Mouse (Mus musculus): Measurements from ENCODE around the gene Ubxn1. TPM values are rescaled to one million over a fixed set of nuclear protein-coding genes. Genes with fewer than 3 reads are reported as not detected.

Ubxn1 gene
- 63.3 and 71.1 TPM in 2 replicates for polyA plus RNA-seq (2012; rRNA removed)

GRCm38 (mm10) chr19:8871267-8872186 is at the start of gene Ubxn1:
Ubxn1 (plus strand) TSS chr19:8871496.

GRCm38 (mm10) chr19:8829660-8830059 is 41.6 kb upstream of the Ubxn1 start, which contains the start of gene AC129217.1:
AC129217.1 (plus strand) TSS chr19:8829773.

GRCm38 (mm10) chr19:8837251-8837791 is 34.0 kb upstream of the Ubxn1 start, which contains the start of gene Bscl2:
Bscl2 (plus strand) TSS chr19:8837467.

GRCm38 (mm10) chr19:8839103-8839907 is 32.0 kb upstream of the Ubxn1 start, which contains the start of gene Gng3:
Gng3 (minus strand) TSS chr19:8839194.

DNA sequence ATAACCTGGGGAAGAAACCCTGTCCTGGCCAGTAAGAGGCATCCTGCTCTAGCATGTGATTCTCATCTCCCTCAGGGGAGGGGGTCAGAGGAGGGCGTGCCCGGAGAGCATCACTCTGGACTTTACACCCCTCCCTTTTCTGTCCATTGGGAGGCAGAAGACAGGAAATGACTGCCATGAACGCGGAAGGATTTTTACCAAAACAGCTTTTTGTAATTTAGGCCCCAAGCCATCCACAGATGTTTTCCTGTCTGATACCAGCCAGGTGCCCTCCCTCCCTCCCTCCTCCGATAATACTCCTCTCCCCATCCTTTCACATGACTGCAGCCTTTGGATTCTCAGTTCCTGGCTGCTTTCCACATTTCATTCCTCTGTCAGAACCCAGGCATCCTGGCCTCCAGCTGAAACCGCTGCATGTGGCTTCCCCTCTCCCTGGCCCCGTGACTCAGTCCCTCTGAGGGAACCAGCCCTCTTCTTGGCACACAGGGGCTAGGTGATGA is 20.8 kb upstream of the Ubxn1 start, which contains the start of gene Lrrn4cl:
Gene Lrrn4cl, plus strand, starts transcription at position 367 of the 500 bp plus-strand sequence.

GRCm38 (mm10) chr19:8880311-8881033 is 9.2 kb downstream of the Ubxn1 start, which contains the start of gene Uqcc3:
Uqcc3 (minus strand) TSS chr19:8880923.

DNA sequence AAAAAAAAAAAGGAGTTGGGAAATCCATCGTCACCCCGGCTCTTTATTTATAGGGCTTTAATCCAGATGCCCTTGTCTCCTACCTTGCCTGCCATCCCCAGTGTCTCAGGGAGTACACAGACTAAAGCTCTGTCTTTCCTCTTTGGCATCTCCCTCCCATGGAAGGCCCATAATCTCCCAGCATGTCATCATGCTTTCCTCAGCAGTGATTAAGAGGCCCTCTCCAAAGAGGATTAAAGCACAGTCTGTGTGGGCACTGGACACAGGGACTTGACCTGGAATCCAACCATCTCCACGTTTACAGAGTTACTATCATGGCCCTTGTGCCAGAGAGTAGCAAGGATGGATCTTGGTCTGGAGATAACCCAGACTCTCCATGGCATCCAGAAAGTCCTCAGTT is 12.3 kb downstream of the Ubxn1 start, which contains the start of the genes Lbhd1 and Gm49403:
Gene Lbhd1, plus strand, starts transcription at position 117 of the 400 bp plus-strand sequence.
Gene Gm49403, plus strand, starts transcription at position 315 of the 400 bp plus-strand sequence.

DNA sequence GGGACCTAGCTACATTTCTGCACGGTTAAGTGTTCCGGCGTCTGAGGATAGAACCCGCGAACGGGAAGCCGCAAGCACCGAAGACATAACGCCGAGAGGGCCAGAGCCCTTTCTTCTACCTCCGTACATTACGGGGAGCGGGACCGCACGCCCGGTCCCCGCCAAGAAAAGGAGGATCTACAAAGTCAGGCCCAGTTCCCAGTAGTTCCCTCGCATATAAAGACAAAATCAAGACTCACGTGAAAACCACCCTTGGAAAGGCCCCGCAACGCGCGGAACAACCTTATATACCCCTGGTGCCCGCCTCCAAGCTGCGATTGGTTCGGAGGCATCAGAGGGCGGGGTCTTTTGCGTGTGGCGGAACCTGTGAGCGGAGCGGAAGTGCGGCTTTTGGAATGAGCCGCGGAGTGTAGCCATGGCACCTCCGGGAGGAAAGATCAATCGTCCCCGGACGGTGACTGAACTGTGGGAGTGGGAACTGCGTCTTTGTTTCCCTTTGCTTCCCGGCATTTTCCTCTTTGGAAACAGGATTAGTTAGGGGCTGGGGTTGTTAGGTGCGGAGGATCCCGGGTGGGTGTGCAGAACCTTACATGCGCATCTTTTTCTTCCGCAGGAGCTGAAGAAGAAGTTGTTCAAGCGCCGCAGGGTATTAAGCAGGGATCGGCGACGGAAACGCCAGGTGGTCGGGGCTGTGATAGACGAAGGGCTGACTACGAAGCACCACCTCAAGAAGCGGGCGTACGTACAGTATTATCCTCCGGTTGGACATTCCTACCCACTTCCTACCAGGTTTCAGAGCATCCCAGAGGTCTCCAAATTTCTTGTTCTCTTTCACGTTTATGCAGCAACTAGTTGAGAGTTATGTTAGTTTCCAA is 17.5 kb downstream of the Ubxn1 start, which contains the start of the genes 1810009A15Rik and Gm49416:
Gene 1810009A15Rik, plus strand, starts transcription at position 343 of the 875 bp plus-strand sequence.
Gene Gm49416, plus strand, starts transcription at position 416 of the 875 bp plus-strand sequence.

GRCm38 (mm10) chr19:8892829-8893766 is 21.8 kb downstream of the Ubxn1 start, which contains the start of gene Ints5:
Ints5 (plus strand) TSS chr19:8893005.

GRCm38 (mm10) chr19:8897865-8898495 is 26.7 kb downstream of the Ubxn1 start, which contains the start of gene Ganab:
Ganab (plus strand) TSS chr19:8898071.

GRCm38 (mm10) chr19:8920073-8920736 is 48.9 kb downstream of the Ubxn1 start, which contains the start of gene B3gat3:
B3gat3 (plus strand) TSS chr19:8920374.

Other genes starting within 250 kb of the Ubxn1 start
- under 0.01 and 0.02 TPM in 2 replicates for gene Chrm1, start 207.7 kb upstream of the Ubxn1 start, polyA plus RNA-seq (2012; rRNA removed)
- gene Slc3a2, start 148.1 kb upstream of the Ubxn1 start, polyA plus RNA-seq (2012; rRNA removed): 69.0 and 73.7 TPM in 2 replicates
- gene Wdr74, start 135.7 kb upstream of the Ubxn1 start, polyA plus RNA-seq (2012; rRNA removed): 23.6 and 26.8 TPM in 2 replicates
- gene 1700092M07Rik, start 130.8 kb upstream of the Ubxn1 start, polyA plus RNA-seq (2012; rRNA removed): 0.14 and 0.22 TPM in 2 replicates
- gene Stx5a, start 130.1 kb upstream of the Ubxn1 start, polyA plus RNA-seq (2012; rRNA removed): 42.5 and 43.8 TPM in 2 replicates
- gene Nxf1, start 114.4 kb upstream of the Ubxn1 start, polyA plus RNA-seq (2012; rRNA removed): 66.5 and 71.8 TPM in 2 replicates
- 50.0 and 53.2 TPM in 2 replicates for gene Tmem223, start 100.5 kb upstream of the Ubxn1 start, polyA plus RNA-seq (2012; rRNA removed)
- 55.2 and 62.8 TPM in 2 replicates for gene Tmem179b, start 97.0 kb upstream of the Ubxn1 start, polyA plus RNA-seq (2012; rRNA removed)
- 6.0 and 6.1 TPM in 2 replicates for gene Taf6l, start 85.1 kb upstream of the Ubxn1 start, polyA plus RNA-seq (2012; rRNA removed)
- gene Polr2g, start 72.9 kb upstream of the Ubxn1 start, polyA plus RNA-seq (2012; rRNA removed): 50.2 and 51.9 TPM in 2 replicates
- 0.63 and 0.78 TPM in 2 replicates for gene Zbtb3, start 68.9 kb upstream of the Ubxn1 start, polyA plus RNA-seq (2012; rRNA removed)
- gene Ttc9c, start 52.2 kb upstream of the Ubxn1 start, polyA plus RNA-seq (2012; rRNA removed): 12.9 and 13.3 TPM in 2 replicates
- 26.5 and 29.8 TPM in 2 replicates for gene Hnrnpul2, start 51.5 kb upstream of the Ubxn1 start, polyA plus RNA-seq (2012; rRNA removed)
- 0.14 and 0.93 TPM in 2 replicates for gene AC129217.1, start 41.7 kb upstream of the Ubxn1 start, polyA plus RNA-seq (2012; rRNA removed)
- gene Bscl2, start 34.0 kb upstream of the Ubxn1 start, polyA plus RNA-seq (2012; rRNA removed): 18.0 and 18.1 TPM in 2 replicates
- 0.04 and 0.06 TPM in 2 replicates for gene Gng3, start 32.3 kb upstream of the Ubxn1 start, polyA plus RNA-seq (2012; rRNA removed)
- gene Lrrn4cl, start 20.7 kb upstream of the Ubxn1 start, polyA plus RNA-seq (2012; rRNA removed): 0.22 and 0.23 TPM in 2 replicates
- 27.3 and 30.3 TPM in 2 replicates for gene Uqcc3, start 9.4 kb downstream of the Ubxn1 start, polyA plus RNA-seq (2012; rRNA removed)
- 2.1 and 2.2 TPM in 2 replicates for gene Lbhd1, start 12.2 kb downstream of the Ubxn1 start, polyA plus RNA-seq (2012; rRNA removed)
- gene Gm49403, start 12.4 kb downstream of the Ubxn1 start, polyA plus RNA-seq (2012; rRNA removed): not detected in 2 replicates
- gene 1810009A15Rik, start 17.4 kb downstream of the Ubxn1 start, polyA plus RNA-seq (2012; rRNA removed): 30.7 and 31.4 TPM in 2 replicates
- not detected in 2 replicates for gene Gm49416, start 17.4 kb downstream of the Ubxn1 start, polyA plus RNA-seq (2012; rRNA removed)
- 8.9 and 9.1 TPM in 2 replicates for gene Ints5, start 21.5 kb downstream of the Ubxn1 start, polyA plus RNA-seq (2012; rRNA removed)
- 72.8 and 81.9 TPM in 2 replicates for gene Ganab, start 26.6 kb downstream of the Ubxn1 start, polyA plus RNA-seq (2012; rRNA removed)
- 32.9 and 35.2 TPM in 2 replicates for gene B3gat3, start 48.9 kb downstream of the Ubxn1 start, polyA plus RNA-seq (2012; rRNA removed)
- 1.9 and 2.0 TPM in 2 replicates for gene Rom1, start 57.9 kb downstream of the Ubxn1 start, polyA plus RNA-seq (2012; rRNA removed)
- 9.6 and 11.4 TPM in 2 replicates for gene Eml3, start 58.1 kb downstream of the Ubxn1 start, polyA plus RNA-seq (2012; rRNA removed)
- 17.0 and 17.4 TPM in 2 replicates for gene Mta2, start 70.4 kb downstream of the Ubxn1 start, polyA plus RNA-seq (2012; rRNA removed)
- 8.7 and 9.0 TPM in 2 replicates for gene Tut1, start 82.4 kb downstream of the Ubxn1 start, polyA plus RNA-seq (2012; rRNA removed)
- gene Eef1g, start 95.5 kb downstream of the Ubxn1 start, polyA plus RNA-seq (2012; rRNA removed): 149 and 173 TPM in 2 replicates
- 2.0 TPM in 2 replicates for gene Ahnak, start 117.8 kb downstream of the Ubxn1 start, polyA plus RNA-seq (2012; rRNA removed)
- gene Scgb1a1, start 216.5 kb downstream of the Ubxn1 start, polyA plus RNA-seq (2012; rRNA removed): not detected in 2 replicates

Data from liver, embryonic 18 days (tissue).